Mouse (Mus musculus) heart, adult 2 months (tissue): ENCODE data around the gene Doc2g. TPM values are rescaled to one million over a fixed set of nuclear protein-coding genes. Genes with fewer than 3 reads are reported as not detected.
"Not testable (repeated sequence)": the region's sequence is repeated elsewhere in the genome, so short reads cannot be mapped to it uniquely, and the experiment has no call there.

Experiments used
- DNase-seq, 2 experiments: peaks; one replicate each; pipeline ENCODE4 v3.0.0; 2021
- H3K27ac ChIP-seq: fragments of 200-600 bp; 2 replicates; pipeline ENCODE4 v1.8.1; 2022
- H3K27me3 ChIP-seq: fragments of 200-500 bp; 2 replicates; pipeline ENCODE4 v1.6.1; 2012; ENCODE audit warnings: mild to moderate bottlenecking, low read length, inconsistent platforms, mixed read lengths; ENCODE audit not compliant: control insufficient read depth, insufficient read depth
- H3K36me3 ChIP-seq: fragments of 200-500 bp; 2 replicates; pipeline ENCODE4 v1.6.1; 2012; ENCODE audit warnings: low read length, inconsistent platforms; ENCODE audit not compliant: control insufficient read depth, insufficient read depth
- H3K4me1 ChIP-seq: fragments of 200-500 bp; 2 replicates; pipeline ENCODE4 v1.6.1; 2011; ENCODE audit warnings: low read length; ENCODE audit not compliant: control insufficient read depth, insufficient read depth
- H3K4me3 ChIP-seq: fragments of 200-600 bp; 2 replicates; pipeline ENCODE4 v1.8.1; 2022
- H3K79me2 ChIP-seq: fragments of 200-500 bp; replicated peaks from 2 replicates; pipeline ENCODE4 v1.6.1; 2012; ENCODE audit warnings: mild to moderate bottlenecking, inconsistent platforms, low read length, moderate library complexity, mixed read lengths; ENCODE audit not compliant: control insufficient read depth, insufficient read depth
- H3K9ac ChIP-seq: fragments of 200-500 bp; 2 replicates; pipeline ENCODE4 v1.6.1; 2012; ENCODE audit warnings: low read depth, mild to moderate bottlenecking, control low read depth, inconsistent platforms, low read length, mixed read lengths
- CTCF ChIP-seq: fragments of 200-600 bp; IDR thresholded peaks from 2 replicates; pipeline ENCODE4 v1.8.1; 2022; ENCODE audit warnings: antibody characterized with exemption, mild to moderate bottlenecking, moderate library complexity
- EP300 ChIP-seq: fragments of 200-500 bp; IDR thresholded peaks from 2 replicates; pipeline ENCODE4 v1.6.1; 2011; ENCODE audit warnings: low read depth, low read length, control low read depth; ENCODE audit not compliant: insufficient read depth
- POLR2A ChIP-seq: fragments of 200-500 bp; IDR thresholded peaks from 2 replicates; pipeline ENCODE4 v1.6.1; 2011; ENCODE audit warnings: mild to moderate bottlenecking, low read depth, low read length, control low read depth; ENCODE audit not compliant: insufficient read depth
- whole genome bisulfite sequencing: fragments of 180-500 bp; shearing (Covaris S2); methylation state at CpG from one replicate; pipeline ENCODE4 v1.1.7; 2018; 5-methylcytosine and 5-hydroxymethylcytosine counted together
- intact Hi-C: fragments of 180-260 bp; cut with DNase I; formaldehyde crosslinking; loops from one replicate; pipeline ENCODE4 v1.15.1; 2025
- polyA plus RNA-seq: library from polyadenylated mRNA; depleted of rRNA; stranded (reverse); fragments of >200 nt; gene quantifications from 2 replicates; pipeline ENCODE4 v1.2.3, GENCODE M21; 2012
- total RNA-seq, 2 experiments: library from RNA; stranded (reverse); gene quantifications; 2 replicates each; pipeline ENCODE4 v1.2.3; 2021

Doc2g gene
- total and polyA plus RNA-seq, 3 experiments: 193 to 597 (median 236) TPM

DNA sequence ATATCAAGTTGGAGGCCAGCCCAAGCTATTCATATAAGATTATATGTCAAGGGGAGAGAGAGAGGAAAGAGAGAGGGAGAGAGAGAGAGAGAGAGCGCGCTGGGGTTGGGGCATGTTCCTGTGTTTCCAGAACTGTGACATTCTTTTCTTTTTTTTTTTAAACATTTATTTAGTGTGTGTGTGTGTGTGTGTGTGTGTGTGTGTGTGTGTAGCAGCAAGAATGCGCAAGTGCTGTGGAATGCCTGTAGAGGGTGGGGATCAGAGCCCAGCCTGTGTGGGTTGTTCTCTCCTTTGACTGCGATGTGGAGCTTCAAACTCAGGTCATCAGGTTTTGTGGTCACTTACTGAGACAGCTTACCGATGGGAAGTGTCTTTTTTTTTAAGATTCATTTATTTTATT is 42.9 kb upstream of the Doc2g start:
- WGBS: 78% methylated on average over 5 of the region's 5 CpGs
- Histone ChIP-seq H3K27ac (no peak overlapping the region), H3K27me3 (no peaks in the 10 kb centered on the region), H3K79me2 (no peaks in the 10 kb centered on the region), H3K4me1 (no peaks in the 10 kb centered on the region), H3K36me3 (no peaks in the 10 kb centered on the region), H3K4me3 (no peak overlapping the region), H3K9ac (no peak overlapping the region)
- intact Hi-C loops: no loop called here
- TF ChIP-seq CTCF (no peak), EP300 (no peak)
- DNase-seq: no peak

DNA sequence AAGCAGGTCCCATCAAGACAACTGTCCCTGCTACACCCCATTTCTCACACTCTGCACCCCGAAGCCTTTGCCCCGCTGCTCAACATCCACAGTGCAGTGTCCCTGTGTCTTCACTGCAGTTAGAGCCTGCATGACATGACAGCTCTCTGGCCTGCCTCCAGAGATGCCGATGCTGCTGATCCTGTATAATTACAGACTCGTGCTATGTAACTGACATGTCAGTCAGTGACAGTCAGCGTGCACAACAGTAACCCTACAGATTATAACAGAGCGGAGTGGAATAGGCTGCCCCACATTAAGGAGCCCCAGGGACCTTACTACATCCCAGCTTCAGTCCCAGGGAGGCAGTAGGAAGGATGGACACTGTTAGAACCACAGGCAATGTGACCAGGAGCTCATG is 41.3 kb upstream of the Doc2g start:
- H3K79me2 ChIP-seq, H3K4me3 ChIP-seq, H3K4me1 ChIP-seq, intact Hi-C loops, H3K9ac ChIP-seq, H3K27me3 ChIP-seq, H3K27ac ChIP-seq, DNase-seq, H3K36me3 ChIP-seq: not testable (repeated sequence)
- 72% methylated on average over 6 of the region's 6 CpGs for WGBS

DNA sequence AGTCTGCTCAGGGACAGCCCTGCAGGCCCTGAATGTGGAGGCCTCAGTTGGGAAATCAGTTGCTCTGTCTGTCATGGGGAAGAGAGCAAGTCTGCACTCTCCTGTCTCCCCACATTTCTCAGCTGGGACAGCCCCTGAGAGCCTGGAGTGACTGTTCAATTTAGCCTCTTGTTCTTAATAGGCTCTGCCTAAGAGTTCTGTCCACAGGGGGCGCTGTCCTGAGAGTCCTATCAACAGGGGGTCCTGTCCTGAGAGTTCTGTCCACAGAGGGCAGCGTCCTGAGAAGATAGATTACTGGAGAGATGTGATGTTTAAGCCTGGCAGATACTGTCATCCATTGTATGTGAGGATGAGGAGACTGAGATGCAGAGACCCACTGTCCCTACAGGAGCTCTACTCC is 40.6 kb upstream of the Doc2g start:
- H3K36me3 ChIP-seq: no peaks in the 10 kb centered on the region
- intact Hi-C loops: no loop called here
- no peaks in the 10 kb centered on the region for H3K27me3 ChIP-seq
- no peak overlapping the region for H3K4me3 ChIP-seq
- WGBS: 19% methylated on average over 2 of the region's 2 CpGs
- no peak overlapping the region for H3K27ac ChIP-seq
- H3K9ac ChIP-seq: no peak overlapping the region
- no peaks in the 10 kb centered on the region for H3K4me1 ChIP-seq
- TF ChIP-seq EP300 (no peak), POLR2A (no peak), CTCF (peak; percentile 41)
- no peaks in the 10 kb centered on the region for H3K79me2 ChIP-seq
- no peak for DNase-seq

DNA sequence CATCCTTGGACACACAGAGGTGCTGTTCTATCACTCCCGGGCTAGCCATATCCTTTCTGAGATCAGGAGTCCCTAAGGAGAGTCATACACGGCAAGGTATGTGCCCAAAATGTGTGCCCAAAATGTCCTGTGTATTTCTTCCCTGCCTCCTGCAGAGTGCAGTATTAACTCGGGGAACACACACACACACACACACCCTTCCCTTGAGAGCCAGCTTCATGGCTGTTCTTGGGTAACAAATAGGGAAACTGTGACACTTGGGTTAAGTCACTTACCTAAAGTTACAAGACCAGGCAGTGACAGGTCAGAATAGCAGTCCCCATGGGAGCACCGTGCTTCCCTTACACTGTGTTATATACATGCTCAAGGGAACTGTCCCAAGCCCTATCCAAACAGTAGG is 39.1 kb upstream of the Doc2g start:
- TF ChIP-seq POLR2A (no peak), EP300 (no peak), CTCF (no peak)
- no peak for DNase-seq
- Histone ChIP-seq H3K79me2 (no peaks in the 10 kb centered on the region), H3K36me3 (no peaks in the 10 kb centered on the region), H3K9ac (no peak overlapping the region), H3K4me1 (no peaks in the 10 kb centered on the region), H3K27ac (no peak overlapping the region), H3K4me3 (no peak overlapping the region), H3K27me3 (no peaks in the 10 kb centered on the region)
- WGBS: 61% methylated on average over 4 of the region's 4 CpGs
- intact Hi-C loops: no loop called here

DNA sequence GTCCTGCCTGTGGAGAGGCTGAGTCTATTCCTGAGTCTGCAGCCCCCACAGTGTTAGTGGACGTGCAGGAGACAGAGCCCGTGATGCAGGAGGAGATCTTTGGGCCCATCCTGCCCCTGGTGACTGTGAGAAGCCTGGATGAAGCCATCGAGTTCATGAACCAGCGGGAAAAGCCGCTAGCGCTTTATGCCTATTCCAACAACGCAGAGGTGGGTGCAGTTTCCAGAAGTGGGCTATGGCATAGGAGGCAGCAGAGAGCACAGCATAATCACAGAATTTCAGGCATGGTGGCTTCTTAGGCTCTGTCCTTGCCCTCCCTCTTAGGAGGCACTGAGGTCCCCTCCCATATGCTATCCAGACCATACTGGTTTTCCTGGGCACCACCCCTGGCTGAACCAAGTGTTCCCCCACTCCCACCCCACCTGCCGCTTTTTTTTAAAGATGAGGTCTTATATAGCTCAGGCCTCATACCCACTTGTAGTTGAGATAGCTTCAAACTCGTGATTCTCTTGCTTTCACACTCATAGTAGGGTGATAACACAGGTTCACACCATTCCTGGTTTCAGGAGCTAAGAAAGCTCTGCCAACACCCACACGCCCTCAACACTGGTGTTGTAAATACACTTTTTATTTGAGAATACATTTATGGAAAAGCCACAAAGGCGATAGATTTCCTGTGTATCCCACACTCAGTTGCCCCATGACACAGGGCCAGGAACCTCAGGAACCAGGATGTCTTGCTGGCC is 36.6 kb upstream of the Doc2g start:
- DNase-seq: no peak
- Histone ChIP-seq H3K4me3 (no peak overlapping the region), H3K27ac (no peak overlapping the region), H3K4me1 (no peaks in the 10 kb centered on the region), H3K79me2 (no peaks in the 10 kb centered on the region), H3K27me3 (no peaks in the 10 kb centered on the region), H3K36me3 (no peaks in the 10 kb centered on the region), H3K9ac (no peak overlapping the region)
- intact Hi-C loops: no loop called here
- TF ChIP-seq POLR2A: no peak
- peak; percentile 11; the same call in 1 of the 2 replicates for TF ChIP-seq CTCF
- no peak for TF ChIP-seq EP300
- 70% methylated on average over 11 of the region's 11 CpGs for WGBS

DNA sequence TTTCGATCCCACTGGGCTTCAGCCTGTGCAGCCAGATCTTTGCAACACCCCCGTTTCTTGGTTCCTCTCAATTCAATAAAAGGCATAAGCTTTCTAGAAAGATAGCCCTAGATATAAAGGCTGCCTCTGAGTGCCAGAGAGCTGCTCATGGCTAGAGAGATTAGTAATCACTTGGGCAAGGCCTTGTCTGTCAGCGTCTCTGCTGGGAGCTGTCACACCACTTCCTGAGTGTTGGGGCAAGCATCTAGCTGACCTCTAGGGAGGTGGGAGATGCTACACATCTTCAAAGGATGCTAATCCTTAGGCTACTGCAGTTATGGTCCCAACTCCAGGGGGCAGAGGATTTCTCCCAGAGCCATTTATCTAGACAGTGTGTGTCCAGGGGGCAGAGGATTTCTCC is 35.9 kb upstream of the Doc2g start:
- Histone ChIP-seq H3K4me1 (no peaks in the 10 kb centered on the region), H3K36me3 (no peaks in the 10 kb centered on the region), H3K79me2 (no peaks in the 10 kb centered on the region), H3K27ac (no peak overlapping the region), H3K4me3 (no peak overlapping the region), H3K27me3 (no peaks in the 10 kb centered on the region), H3K9ac (no peak overlapping the region)
- intact Hi-C loops: no loop called here
- WGBS: 43% methylated on average over 3 of the region's 3 CpGs
- TF ChIP-seq CTCF (no peak), POLR2A (no peak), EP300 (no peak)
- DNase-seq: no peak
